Mouse (Mus musculus): ENCODE data around the gene Ttll5.

GRCm38 (mm10) chr12:86055306-86055705 is 230.8 kb downstream of the Ttll5 start:
- TF ChIP-seq POLR2A (IDR thresholded peaks at IDR 0.05; ENCODE audit: insufficient read depth, low read depth, low read length) (no peak), CTCF (IDR thresholded peaks at IDR 0.05) (no peak), EP300 (IDR thresholded peaks at IDR 0.05; ENCODE audit: insufficient read depth, low read depth, low read length) (no peak)
